Mouse (Mus musculus): Measurements from ENCODE around the gene Ssu72. TPM values are rescaled to one million over a fixed set of nuclear protein-coding genes. Genes with fewer than 3 reads are reported as not detected.
A peak's percentile ranks its signal among the peaks of the same experiment; 100 is the strongest.

The Ssu72 gene
- polyA plus RNA-seq, 1 experiment from 2014 or later = 135 TPM

GRCm38 (mm10) chr4:155774971-155775740, 70.6 kb downstream of the Ssu72 start:
- peak overlapping the region; percentile 67 for H3K27ac ChIP-seq
- peaks cover 17% of the 10 kb centered on the region for H3K4me1 ChIP-seq
- peak overlapping the region; percentile 38 for H3K4me3 ChIP-seq
- H3K9ac ChIP-seq = no peak overlapping the region
- H3K9me3 ChIP-seq = no peaks in the 10 kb centered on the region
- H3K4me2 ChIP-seq (replicated peaks) = peak overlapping the region; percentile 81
- WGBS = 58% methylated on average over 9 of the region's 9 CpGs
- peaks cover 19% of the 10 kb centered on the region for H3K27me3 ChIP-seq
- H3K36me3 ChIP-seq = no peaks in the 10 kb centered on the region
- 0 out of 2 replicates have a peak, but pooled peaks have one; percentile 7 for ATAC-seq (ENCODE audit: insufficient number of reproducible peaks, insufficient read depth, low FRiP score, low TSS enrichment)

GRCm38 (mm10) chr4:155775855-155776254, 71.3 kb downstream of the Ssu72 start:
- H3K9me3 ChIP-seq = no peaks in the 10 kb centered on the region
- no peaks in the 10 kb centered on the region for H3K36me3 ChIP-seq
- no peak for ATAC-seq (ENCODE audit: insufficient number of reproducible peaks, insufficient read depth, low FRiP score, low TSS enrichment)
- H3K27me3 ChIP-seq = peaks cover 19% of the 10 kb centered on the region
- no peak overlapping the region for H3K4me3 ChIP-seq
- H3K4me1 ChIP-seq = peaks cover 14% of the 10 kb centered on the region
- 0 out of 2 replicates have a peak overlapping the region, but pooled peaks have one; percentile 17 for H3K27ac ChIP-seq
- no peak overlapping the region for H3K4me2 ChIP-seq (replicated peaks)
- H3K9ac ChIP-seq = no peak overlapping the region
- 77% methylated on average over 3 of the region's 3 CpGs for WGBS

GRCm38 (mm10) chr4:155776704-155777335, 72.2 kb downstream of the Ssu72 start:
- H3K4me1 ChIP-seq = peaks cover 16% of the 10 kb centered on the region

GRCm38 (mm10) chr4:155777816-155778215, 73.2 kb downstream of the Ssu72 start:
- H3K27me3 ChIP-seq = peaks cover 10% of the 10 kb centered on the region; the same call in 1 of the 2 replicates
- no peak overlapping the region for H3K4me3 ChIP-seq
- no peak overlapping the region for H3K27ac ChIP-seq
- H3K4me1 ChIP-seq = peaks cover 16% of the 10 kb centered on the region
- H3K4me2 ChIP-seq (replicated peaks) = no peak overlapping the region
- no peaks in the 10 kb centered on the region for H3K9me3 ChIP-seq
- ATAC-seq (ENCODE audit: insufficient number of reproducible peaks, insufficient read depth, low FRiP score, low TSS enrichment) = no peak
- 71% methylated on average over 2 of the region's 2 CpGs for WGBS
- H3K9ac ChIP-seq = no peak overlapping the region
- H3K36me3 ChIP-seq = no peaks in the 10 kb centered on the region

More at GRCm38 (mm10) chr4:155776704-155777335, 72.2 kb downstream of the Ssu72 start:
- H3K27me3 ChIP-seq = peaks cover 19% of the 10 kb centered on the region
- H3K4me3 ChIP-seq = no peak overlapping the region
- no peak overlapping the region for H3K9ac ChIP-seq
- no peak overlapping the region for H3K27ac ChIP-seq
- H3K36me3 ChIP-seq = no peaks in the 10 kb centered on the region
- 9% methylated on average over 2 of the region's 2 CpGs for WGBS
- no peak for ATAC-seq (ENCODE audit: insufficient number of reproducible peaks, insufficient read depth, low FRiP score, low TSS enrichment)
- no peaks in the 10 kb centered on the region for H3K9me3 ChIP-seq
- no peak overlapping the region for H3K4me2 ChIP-seq (replicated peaks)

- Histone ChIP-seq H3K9ac (no peak overlapping the region), H3K4me2 (replicated peaks) (no peak overlapping the region), H3K4me3 (no peak overlapping the region), H3K27me3 (no peaks in the 10 kb centered on the region), H3K27ac (no peak overlapping the region), H3K9me3 (no peaks in the 10 kb centered on the region), H3K4me1 (peaks cover 8% of the 10 kb centered on the region; the same call in 1 of the 2 replicates), H3K36me3 (no peaks in the 10 kb centered on the region)
- ATAC-seq (ENCODE audit: insufficient number of reproducible peaks, insufficient read depth, low FRiP score, low TSS enrichment) = no peak
- WGBS = 83% methylated on average over 4 of the region's 4 CpGs
These were observed 74.9 kb downstream of the Ssu72 start for GRCm38 (mm10) chr4:155779498-155779897.

- H3K4me2 ChIP-seq (replicated peaks) = no peak overlapping the region
- no peak overlapping the region for H3K4me3 ChIP-seq
- no peaks in the 10 kb centered on the region for H3K36me3 ChIP-seq
- no peaks in the 10 kb centered on the region for H3K27me3 ChIP-seq
- ATAC-seq (ENCODE audit: insufficient number of reproducible peaks, insufficient read depth, low FRiP score, low TSS enrichment) = no peak; the same call in 1 of the 2 replicates
- H3K9ac ChIP-seq = no peak overlapping the region
- H3K27ac ChIP-seq = 0 out of 2 replicates have a peak overlapping the region, but pooled peaks have one; percentile 7
- WGBS = 33% methylated on average over 6 of the region's 6 CpGs
- peaks cover 15% of the 10 kb centered on the region for H3K4me1 ChIP-seq
- no peaks in the 10 kb centered on the region for H3K9me3 ChIP-seq
These were observed 76.3 kb downstream of the Ssu72 start for GRCm38 (mm10) chr4:155780895-155781294.

Other genes with a start within 250 kb of the Ssu72 start
- not detected in 2 replicates for gene Tmem52, start 235.7 kb upstream of the Ssu72 start, polyA plus RNA-seq (2016; fragmentation: Nextera tagmentation; extraction: Ambion mirVana)
- gene Gnb1, start 213.4 kb upstream of the Ssu72 start, polyA plus RNA-seq (2016; fragmentation: Nextera tagmentation; extraction: Ambion mirVana) = 570 and 588 TPM in 2 replicates
- 96.6 and 101 TPM in 2 replicates for gene Nadk, start 142.4 kb upstream of the Ssu72 start, polyA plus RNA-seq (2016; fragmentation: Nextera tagmentation; extraction: Ambion mirVana)
- gene Slc35e2, start 103.4 kb upstream of the Ssu72 start, polyA plus RNA-seq (2016; fragmentation: Nextera tagmentation; extraction: Ambion mirVana) = 11.4 and 12.5 TPM in 2 replicates
- 78.3 and 86.6 TPM in 2 replicates for gene Cdk11b, start 79.9 kb upstream of the Ssu72 start, polyA plus RNA-seq (2016; fragmentation: Nextera tagmentation; extraction: Ambion mirVana)
- gene Gm10563, start 59.4 kb upstream of the Ssu72 start, polyA plus RNA-seq (2016; fragmentation: Nextera tagmentation; extraction: Ambion mirVana) = not detected in 2 replicates
- 11.3 and 16.1 TPM in 2 replicates for gene Mmp23, start 51.4 kb upstream of the Ssu72 start, polyA plus RNA-seq (2016; fragmentation: Nextera tagmentation; extraction: Ambion mirVana)
- 38.2 and 40.8 TPM in 2 replicates for gene Mib2, start 35.6 kb upstream of the Ssu72 start, polyA plus RNA-seq (2016; fragmentation: Nextera tagmentation; extraction: Ambion mirVana)
- gene Fndc10, start 10.5 kb upstream of the Ssu72 start, polyA plus RNA-seq (2016; fragmentation: Nextera tagmentation; extraction: Ambion mirVana) = 12.2 and 15.2 TPM in 2 replicates
- gene Tmem240, start 30.0 kb downstream of the Ssu72 start, polyA plus RNA-seq (2016; fragmentation: Nextera tagmentation; extraction: Ambion mirVana) = 2.2 and 2.5 TPM in 2 replicates
- gene Atad3a, start 56.3 kb downstream of the Ssu72 start, polyA plus RNA-seq (2016; fragmentation: Nextera tagmentation; extraction: Ambion mirVana) = 103 and 106 TPM in 2 replicates
- gene Vwa1, start 69.9 kb downstream of the Ssu72 start, polyA plus RNA-seq (2016; fragmentation: Nextera tagmentation; extraction: Ambion mirVana) = 9.2 and 9.5 TPM in 2 replicates
- 0.69 and 1.0 TPM in 2 replicates for gene Tmem88b, start 81.1 kb downstream of the Ssu72 start, polyA plus RNA-seq (2016; fragmentation: Nextera tagmentation; extraction: Ambion mirVana)
- 0.25 TPM in 1 of 2 replicates, not detected in the other for gene Ankrd65, start 85.6 kb downstream of the Ssu72 start, polyA plus RNA-seq (2016; fragmentation: Nextera tagmentation; extraction: Ambion mirVana)
- 214 TPM in 2 replicates for gene Mrpl20, start 98.1 kb downstream of the Ssu72 start, polyA plus RNA-seq (2016; fragmentation: Nextera tagmentation; extraction: Ambion mirVana)
- gene Ccnl2, start 107.7 kb downstream of the Ssu72 start, polyA plus RNA-seq (2016; fragmentation: Nextera tagmentation; extraction: Ambion mirVana) = 243 and 253 TPM in 2 replicates
- gene Aurkaip1, start 126.5 kb downstream of the Ssu72 start, polyA plus RNA-seq (2016; fragmentation: Nextera tagmentation; extraction: Ambion mirVana) = 146 and 149 TPM in 2 replicates
- gene Mxra8, start 134.9 kb downstream of the Ssu72 start, polyA plus RNA-seq (2016; fragmentation: Nextera tagmentation; extraction: Ambion mirVana) = 50.7 and 52.6 TPM in 2 replicates
- gene Dvl1, start 142.6 kb downstream of the Ssu72 start, polyA plus RNA-seq (2016; fragmentation: Nextera tagmentation; extraction: Ambion mirVana) = 8.3 and 16.9 TPM in 2 replicates
- gene Tas1r3, start 158.6 kb downstream of the Ssu72 start, polyA plus RNA-seq (2016; fragmentation: Nextera tagmentation; extraction: Ambion mirVana) = 0.34 and 0.47 TPM in 2 replicates
- 15.9 and 17.1 TPM in 2 replicates for gene Cptp, start 164.6 kb downstream of the Ssu72 start, polyA plus RNA-seq (2016; fragmentation: Nextera tagmentation; extraction: Ambion mirVana)
- gene Ints11, start 164.7 kb downstream of the Ssu72 start, polyA plus RNA-seq (2016; fragmentation: Nextera tagmentation; extraction: Ambion mirVana) = 83.7 and 85.4 TPM in 2 replicates
- 56.0 and 56.6 TPM in 2 replicates for gene Pusl1, start 187.0 kb downstream of the Ssu72 start, polyA plus RNA-seq (2016; fragmentation: Nextera tagmentation; extraction: Ambion mirVana)
- gene Acap3, start 187.0 kb downstream of the Ssu72 start, polyA plus RNA-seq (2016; fragmentation: Nextera tagmentation; extraction: Ambion mirVana) = 25.1 and 27.7 TPM in 2 replicates
- gene Ube2j2, start 239.0 kb downstream of the Ssu72 start, polyA plus RNA-seq (2016; fragmentation: Nextera tagmentation; extraction: Ambion mirVana) = 158 and 160 TPM in 2 replicates